Mouse (Mus musculus) heart, embryonic 14.5 days (tissue): Measurements from ENCODE around the gene Gcnt2. TPM values are rescaled to one million over a fixed set of nuclear protein-coding genes. Genes with fewer than 3 reads are reported as not detected.

ENCODE experiments used
- ATAC-seq: fragments of 200-750 bp; cut with Nextera tagmentation; 2 replicates; pipeline ENCODE4 v1.8.0; 2017; ENCODE audit warnings: low read depth, moderate TSS enrichment; ENCODE audit not compliant: insufficient number of reproducible peaks, insufficient read depth, low FRiP score
- H3K27ac ChIP-seq, 2 experiments: fragments of 200-500 bp in 1 of 2; fragments of 300-500 bp in 1 of 2; sonication (generic) in 1 of 2; replicated peaks in 1 of 2; 2 replicates each; pipeline ENCODE4 v1.5.1; 2012 to 2014; ENCODE audit warnings: low read depth in 2 of 2, low read length in 2 of 2, control low read depth in 1 of 2, mild to moderate bottlenecking in 1 of 2, mixed read lengths in 1 of 2; ENCODE audit not compliant: control insufficient read depth in 1 of 2, insufficient read depth in 1 of 2
- H3K27me3 ChIP-seq: fragments of 300-500 bp; sonication (generic); 2 replicates; pipeline ENCODE4 v1.6.1; 2014; ENCODE audit warnings: mild to moderate bottlenecking, low read length, control low read depth; ENCODE audit not compliant: control insufficient read depth, insufficient read depth
- H3K36me3 ChIP-seq: fragments of 300-500 bp; sonication (generic); 2 replicates; pipeline ENCODE4 v1.6.1; 2014; ENCODE audit warnings: mild to moderate bottlenecking, control low read depth, low read length, mixed read lengths; ENCODE audit not compliant: control insufficient read depth, insufficient read depth
- H3K4me1 ChIP-seq, 2 experiments: fragments of 200-500 bp in 1 of 2; fragments of 300-500 bp in 1 of 2; sonication (generic) in 1 of 2; 2 replicates each; pipeline ENCODE4 v1.6.1; 2012 to 2014; ENCODE audit warnings: low read length in 2 of 2, control low read depth in 1 of 2, mixed read lengths in 1 of 2; ENCODE audit not compliant: control insufficient read depth in 2 of 2, insufficient read depth in 2 of 2
- H3K4me2 ChIP-seq: fragments of 300-500 bp; sonication (generic); 2 replicates; pipeline ENCODE4 v1.6.1; 2014; ENCODE audit warnings: mild to moderate bottlenecking, low read length
- H3K4me3 ChIP-seq, 2 experiments: fragments of 200-500 bp in 1 of 2; fragments of 300-500 bp in 1 of 2; sonication (generic) in 1 of 2; 2 replicates each; pipeline ENCODE4 v1.5.1; 2012 to 2014; ENCODE audit warnings: low read length in 2 of 2, mild to moderate bottlenecking in 2 of 2, control low read depth in 1 of 2, low read depth in 1 of 2, moderate library complexity in 1 of 2; ENCODE audit not compliant: control insufficient read depth in 1 of 2, insufficient read depth in 1 of 2
- H3K9ac ChIP-seq: fragments of 300-500 bp; sonication (generic); 2 replicates; pipeline ENCODE4 v1.6.1; 2014; ENCODE audit warnings: mild to moderate bottlenecking, low read length
- H3K9me3 ChIP-seq: fragments of 300-500 bp; sonication (generic); 2 replicates; pipeline ENCODE4 v1.6.1; 2016; ENCODE audit warnings: low read length, control low read depth; ENCODE audit not compliant: control insufficient read depth
- WGBS: fragments of 180-500 bp; shearing (Covaris S2); extraction: QIAGEN DNeasy Blood & Tissue Kit; methylation state at CpG from one replicate; pipeline ENCODE4 v1.1.7; 2014; 5-methylcytosine and 5-hydroxymethylcytosine counted together
- microRNA-seq: library from miRNA; unstranded; fragments of <30 nt; microRNA quantifications from one replicate; pipeline ENCODE4, GENCODE M21; 2016
- polyA plus RNA-seq: library from polyadenylated mRNA; unstranded; fragments of >200 nt; fragmentation: Nextera tagmentation; extraction: Ambion mirVana; gene quantifications from 2 replicates; pipeline ENCODE4 v1.2.1, GENCODE M21; 2014

Gene Gcnt2
- polyA plus RNA-seq, 1 experiment from 2014 or later: 4.8 TPM

- peak within 1 kb of the TSS; percentile 97 to 99 for H3K4me3 ChIP-seq
- no peaks in the 10 kb centered on the region for H3K27me3 ChIP-seq
- WGBS: under 1% methylated on average over 58 of the region's 58 CpGs
- peak within 1 kb of the TSS; percentile 96 for H3K4me2 ChIP-seq
- H3K9me3 ChIP-seq: no peaks in the 10 kb centered on the region
- peak within 1 kb of the TSS; percentile 92 for H3K9ac ChIP-seq
- peaks cover 17% of the 10 kb centered on the region for H3K36me3 ChIP-seq
- H3K27ac ChIP-seq: peak within 1 kb of the TSS; percentile 99 to 100
- ATAC-seq: peak; percentile 89
- H3K4me1 ChIP-seq: peaks cover 2 to 15% of the 10 kb centered on the region in 2 experiments
These were observed 141.5 kb downstream of the Gcnt2 start, which contains the start of gene Pak1ip1 for GRCm38 (mm10) chr13:41000926-41001639. TSS of gene Pak1ip1 (plus strand) at chr13:41001023.

- Histone ChIP-seq H3K36me3 (peaks cover 26% of the 10 kb centered on the region), H3K9me3 (no peaks in the 10 kb centered on the region), H3K27ac (no peak overlapping the region), H3K4me2 (peak overlapping the region; percentile 96), H3K27me3 (no peaks in the 10 kb centered on the region), H3K4me3 (peak overlapping the region in 1 of 2 experiments; percentile 97; a peak in 2 of 4 replicates), H3K4me1 (peaks cover 2 to 15% of the 10 kb centered on the region in 2 experiments), H3K9ac (peak overlapping the region; percentile 92; the same call in 1 of the 2 replicates)
- 76% methylated on average over 5 of the region's 5 CpGs for WGBS
- no peak for ATAC-seq
These were observed 142.4 kb downstream of the Gcnt2 start for GRCm38 (mm10) chr13:41002001-41002400.

DNA sequence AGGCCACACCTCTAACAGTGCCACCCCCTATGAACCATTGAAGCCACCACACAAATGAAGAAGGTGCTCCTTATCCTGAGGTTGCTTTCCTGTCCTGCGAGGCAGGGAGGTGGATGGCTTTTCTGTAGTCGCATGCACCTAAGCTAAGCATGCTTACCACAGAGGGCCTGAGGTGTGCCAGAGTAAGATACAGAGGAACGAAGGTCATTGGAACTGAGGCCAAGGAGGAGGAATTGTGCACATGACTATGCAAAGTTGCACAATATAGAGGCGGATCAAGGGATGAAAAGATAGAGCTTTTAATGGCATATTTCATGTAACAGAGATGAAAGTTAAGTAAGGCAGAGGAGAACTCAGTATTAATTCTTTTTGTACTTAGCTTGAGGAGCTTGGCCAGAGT is 146.7 kb downstream of the Gcnt2 start:
- no peak for ATAC-seq
- H3K9me3 ChIP-seq: no peaks in the 10 kb centered on the region
- H3K4me1 ChIP-seq: peaks cover 2 to 7% of the 10 kb centered on the region in 2 experiments; a peak in 3 of 4 replicates
- peaks cover 69% of the 10 kb centered on the region for H3K36me3 ChIP-seq
- no peak overlapping the region for H3K4me3 ChIP-seq
- no peak overlapping the region for H3K9ac ChIP-seq
- H3K27ac ChIP-seq: no peak overlapping the region
- H3K27me3 ChIP-seq: no peaks in the 10 kb centered on the region
- WGBS: 90% methylated on average over 4 of the region's 4 CpGs
- H3K4me2 ChIP-seq: no peak overlapping the region

DNA sequence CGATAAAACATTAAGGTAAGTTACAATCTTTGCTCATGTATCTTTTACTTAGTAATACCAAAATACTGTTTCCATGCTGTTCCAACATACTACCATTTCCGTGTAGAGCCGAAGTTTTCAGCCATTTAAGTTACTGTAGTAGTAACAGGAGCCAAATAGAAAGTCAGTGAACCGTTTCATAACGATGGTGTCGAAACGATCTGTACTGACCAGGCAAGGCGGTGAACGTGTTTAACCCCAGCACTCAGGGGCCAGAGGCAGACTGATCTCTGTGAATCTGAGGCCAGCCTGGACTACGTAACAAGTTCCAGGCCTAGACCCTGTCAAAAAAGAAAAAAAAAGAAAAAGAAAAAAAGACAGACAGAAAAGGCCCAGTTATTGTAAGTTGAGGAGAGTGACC is 148.7 kb downstream of the Gcnt2 start:
- 94% methylated on average over 10 of the region's 10 CpGs for WGBS
- no peak overlapping the region for H3K27ac ChIP-seq
- no peaks in the 10 kb centered on the region for H3K9me3 ChIP-seq
- ATAC-seq: no peak
- H3K36me3 ChIP-seq: peaks cover 89% of the 10 kb centered on the region
- no peak overlapping the region for H3K4me3 ChIP-seq
- no peak overlapping the region for H3K4me2 ChIP-seq
- no peaks in the 10 kb centered on the region for H3K4me1 ChIP-seq
- H3K9ac ChIP-seq: no peak overlapping the region
- H3K27me3 ChIP-seq: no peaks in the 10 kb centered on the region

GRCm38 (mm10) chr13:41008946-41009345 is 149.4 kb downstream of the Gcnt2 start:
- no peak for ATAC-seq
- no peak overlapping the region for H3K9ac ChIP-seq

More at GRCm38 (mm10) chr13:41008946-41009345, 149.4 kb downstream of the Gcnt2 start:
- H3K36me3 ChIP-seq: peaks cover 93% of the 10 kb centered on the region
- 73% methylated on average over 8 of the region's 8 CpGs for WGBS
- H3K4me1 ChIP-seq: no peaks in the 10 kb centered on the region
- H3K4me2 ChIP-seq: no peak overlapping the region
- H3K9me3 ChIP-seq: no peaks in the 10 kb centered on the region
- H3K4me3 ChIP-seq: no peak overlapping the region
- H3K27me3 ChIP-seq: no peaks in the 10 kb centered on the region
- no peak overlapping the region for H3K27ac ChIP-seq

Small RNA genes within 50 kb of the gene (microRNA-seq; reads per million reads assigned to microRNA genes)
- not detected for gene Mir5124a

Other genes with a start within 250 kb of the Gcnt2 start
- 0.22 TPM in 1 of 2 replicates, not detected in the other for gene Tfap2a, start 121.4 kb upstream of the Gcnt2 start, polyA plus RNA-seq
- 52.1 and 54.6 TPM in 2 replicates for gene Pak1ip1, start 141.3 kb downstream of the Gcnt2 start, polyA plus RNA-seq
- 245 and 252 TPM in 2 replicates for gene Tmem14c, start 156.5 kb downstream of the Gcnt2 start, polyA plus RNA-seq
- gene Mak, start 220.0 kb downstream of the Gcnt2 start, polyA plus RNA-seq: 0.04 and 0.15 TPM in 2 replicates